In genomic region chr8:64849091-64849896, GRCm38 (mm10) we compare ENCODE assay signal across 8 mouse cellular contexts. TPM values are rescaled to one million over a fixed set of nuclear protein-coding genes. Genes with fewer than 3 reads are reported as not detected.
DNase-seq lines count a peak whose midpoint lies in the region; ATAC-seq and TF ChIP-seq lines count a peak whose summit lies in the region.

No protein-coding gene starts in this region.

- H3K9ac ChIP-seq in forebrain, embryonic 11.5 days (ENCODE audit: low read length), result peak overlapping the region; percentile 92
- H3K9ac ChIP-seq in intestine, postnatal 0 days (ENCODE audit: low read depth, low read length), result peak overlapping the region; percentile 80

- DNase-seq in right cerebral cortex, adult 18-20 months, result peak; percentile 51
- no peak for DNase-seq in right cerebral cortex, postnatal 36 days (ENCODE audit: low spot score in 2 of 2)
- DNase-seq in forebrain, embryonic 11.5 days (ENCODE audit: low spot score), result no peak
- DNase-seq in adrenal gland, postnatal 10 days, result no peak

- H3K4me2 ChIP-seq in forebrain, embryonic 11.5 days (ENCODE audit: low read depth, low read length, severe bottlenecking), result peak overlapping the region; percentile 74
- peak overlapping the region; percentile 98 for H3K4me2 ChIP-seq in intestine, postnatal 0 days (replicated peaks; ENCODE audit: low read depth)

- peak; percentile 46 for TF ChIP-seq CTCF in intestine, postnatal 0 days (IDR thresholded peaks at IDR 0.05; ENCODE audit: low read depth)

- H3K4me3 ChIP-seq in erythroblast, embryonic 14.5 days (replicated peaks), result peak overlapping the region; percentile 66
- peak overlapping the region; percentile 95 for H3K4me3 ChIP-seq in forebrain, embryonic 11.5 days (ENCODE audit: low read depth, low read length)
- peak overlapping the region; percentile 88 for H3K4me3 ChIP-seq in intestine, postnatal 0 days (ENCODE audit: low read depth, low read length)

- no peak for ATAC-seq in erythroblast, adult 5-6 weeks (replicated peaks; ENCODE audit: low FRiP score, poor library complexity, severe bottlenecking)
- peak; percentile 82 for ATAC-seq in forebrain, embryonic 11.5 days (replicated peaks; ENCODE audit: low FRiP score)
- ATAC-seq in intestine, postnatal 0 days, result no peak
- ATAC-seq in monocyte, adult 5-6 weeks (replicated peaks; ENCODE audit: insufficient number of reproducible peaks, low FRiP score, low TSS enrichment, poor library complexity, severe bottlenecking), result 0 out of 2 replicates have a peak, but pooled peaks have one; percentile 32

- H3K27ac ChIP-seq in forebrain, embryonic 11.5 days (ENCODE audit: low read depth, low read length), result peak overlapping the region; percentile 62
- peak overlapping the region; percentile 66 for H3K27ac ChIP-seq in intestine, postnatal 0 days (ENCODE audit: low read depth, low read length)

- H3K36me3 ChIP-seq in erythroblast, embryonic 14.5 days (ENCODE audit: control insufficient read depth), result no peaks in the 10 kb centered on the region
- H3K36me3 ChIP-seq in forebrain, embryonic 11.5 days (ENCODE audit: control insufficient read depth, insufficient read depth, low read length), result no peaks in the 10 kb centered on the region
- no peaks in the 10 kb centered on the region for H3K36me3 ChIP-seq in intestine, postnatal 0 days (ENCODE audit: control insufficient read depth, insufficient read depth)

- H3K4me1 ChIP-seq in erythroblast, embryonic 14.5 days (ENCODE audit: control insufficient read depth), result peaks cover 8% of the 10 kb centered on the region
- peaks cover 6% of the 10 kb centered on the region; the same call in 1 of the 2 replicates for H3K4me1 ChIP-seq in forebrain, embryonic 11.5 days (replicated peaks; ENCODE audit: control insufficient read depth, insufficient read depth, low read length)
- peaks cover 4% of the 10 kb centered on the region; the same call in 1 of the 2 replicates for H3K4me1 ChIP-seq in intestine, postnatal 0 days (replicated peaks; ENCODE audit: control insufficient read depth, insufficient read depth, low read length)

- H3K9me3 ChIP-seq in erythroblast, embryonic 14.5 days (ENCODE audit: control insufficient read depth, low read length), result no peaks in the 10 kb centered on the region
- H3K9me3 ChIP-seq in forebrain, embryonic 11.5 days (ENCODE audit: control insufficient read depth, low read length), result no peaks in the 10 kb centered on the region
- no peaks in the 10 kb centered on the region for H3K9me3 ChIP-seq in intestine, postnatal 0 days (ENCODE audit: control insufficient read depth)

- 1% methylated on average over 83 of the region's 100 CpGs for WGBS in forebrain, embryonic 11.5 days
- WGBS in intestine, postnatal 0 days, result under 1% methylated on average over 86 of the region's 100 CpGs

- H3K27me3 ChIP-seq in erythroblast, embryonic 14.5 days (ENCODE audit: control insufficient read depth), result peaks cover 37% of the 10 kb centered on the region
- H3K27me3 ChIP-seq in forebrain, embryonic 11.5 days (ENCODE audit: control insufficient read depth, insufficient read depth, low read length), result no peaks in the 10 kb centered on the region
- H3K27me3 ChIP-seq in intestine, postnatal 0 days (replicated peaks; ENCODE audit: control insufficient read depth, insufficient read depth, low read length), result no peaks in the 10 kb centered on the region

RNA-seq across cellular contexts. Expression of gene Klhl2, which starts 0.5 kb away (rescaled TPM):
- polyA plus RNA-seq in erythroblast, embryonic 14.5 days (2012), result 0.04 TPM in 1 of 2 replicates, not detected in the other
- 4.8 and 5.0 TPM in 2 replicates for total RNA-seq in erythroblast, adult 5-6 weeks (2015; ENCODE audit: low replicate concordance)
- 3.1 and 3.6 TPM in 2 replicates for total RNA-seq in erythroblast, adult 5-6 weeks (2017; ENCODE audit: low replicate concordance)
- polyA plus RNA-seq in forebrain, embryonic 11.5 days (2014; fragmentation: Nextera tagmentation; extraction: Ambion mirVana), result 22.6 and 26.0 TPM in 2 replicates
- polyA plus RNA-seq in intestine, postnatal 0 days (2015; fragmentation: Nextera tagmentation; extraction: Ambion mirVana), result 9.9 and 10.7 TPM in 2 replicates
- 29.4 to 59.8 TPM (median 43.6 TPM) in 3 replicates for total RNA-seq in monocyte, adult 5-6 weeks (2017)
- total RNA-seq in adrenal gland, postnatal 10 days (2021), result 10 to 100 TPM; 32.2 to 35.5 TPM

Comparison
In these comparisons a context has a peak if more than half of its experiments do, and no peak if none do; other contexts are left out.
1. ATAC-seq: peak in forebrain, embryonic 11.5 days (single experiment) and monocyte, adult 5-6 weeks (single experiment); none in erythroblast, adult 5-6 weeks (single experiment) and intestine, postnatal 0 days (single experiment).
2. Peak in every context shown above with its lines, with median percentiles within 50 percentile points of each other: H3K4me3 ChIP-seq.